Mouse (Mus musculus) midbrain, embryonic 16.5 days (tissue): Measurements from ENCODE around the gene Sgcd. TPM values are rescaled to one million over a fixed set of nuclear protein-coding genes. Genes with fewer than 3 reads are reported as not detected.

Source experiments
- ATAC-seq: fragments of 200-750 bp; cut with Nextera tagmentation; 2 replicates; pipeline ENCODE4 v1.8.0; 2017; ENCODE audit warnings: moderate TSS enrichment
- H3K27ac ChIP-seq: fragments of 300-500 bp; sonication (generic); 2 replicates; pipeline ENCODE4 v1.5.1; 2014; ENCODE audit warnings: mild to moderate bottlenecking, low read length, mixed read lengths
- H3K27me3 ChIP-seq: fragments of 300-500 bp; sonication (generic); 2 replicates; pipeline ENCODE4 v1.6.1; 2014; ENCODE audit warnings: low read depth, low read length, mixed read lengths; ENCODE audit not compliant: control insufficient read depth, insufficient read depth
- H3K36me3 ChIP-seq: fragments of 300-500 bp; sonication (generic); 2 replicates; pipeline ENCODE4 v1.6.1; 2014; ENCODE audit warnings: mild to moderate bottlenecking, low read length, moderate library complexity, mixed read lengths; ENCODE audit not compliant: control insufficient read depth, insufficient read depth
- H3K4me1 ChIP-seq: fragments of 300-500 bp; sonication (generic); 2 replicates; pipeline ENCODE4 v1.6.1; 2014; ENCODE audit warnings: mild to moderate bottlenecking, low read length, mixed read lengths; ENCODE audit not compliant: control insufficient read depth, insufficient read depth
- H3K4me2 ChIP-seq: fragments of 300-500 bp; sonication (generic); 2 replicates; pipeline ENCODE4 v1.6.1; 2014; ENCODE audit warnings: mild to moderate bottlenecking, low read length, mixed read lengths
- H3K4me3 ChIP-seq: fragments of 300-500 bp; sonication (generic); 2 replicates; pipeline ENCODE4 v1.5.1; 2014; ENCODE audit warnings: low read depth, mild to moderate bottlenecking, low read length, moderate library complexity, mixed read lengths
- H3K9ac ChIP-seq: fragments of 300-500 bp; sonication (generic); 2 replicates; pipeline ENCODE4 v1.6.1; 2014; ENCODE audit warnings: low read depth, low read length, mixed read lengths
- H3K9me3 ChIP-seq: fragments of 300-500 bp; sonication (generic); replicated peaks from 2 replicates; pipeline ENCODE4 v1.6.1; 2014; ENCODE audit warnings: mild to moderate bottlenecking, low read length, mixed read lengths; ENCODE audit not compliant: control insufficient read depth, poor library complexity, severe bottlenecking
- WGBS: fragments of 180-500 bp; shearing (Covaris S2); extraction: QIAGEN DNeasy Blood & Tissue Kit; methylation state at CpG from one replicate; pipeline ENCODE4 v1.1.7; 2014; 5-methylcytosine and 5-hydroxymethylcytosine counted together
- polyA plus RNA-seq: library from polyadenylated mRNA; unstranded; fragments of >200 nt; fragmentation: Nextera tagmentation; extraction: Ambion mirVana; gene quantifications from 2 replicates; pipeline ENCODE4 v1.2.1, GENCODE M21; 2015

The Sgcd gene
- polyA plus RNA-seq, 1 experiment from 2014 or later, result 5.6 TPM

- H3K9me3 ChIP-seq, result no peaks in the 10 kb centered on the region
- no peak overlapping the region for H3K27ac ChIP-seq
- H3K4me1 ChIP-seq, result no peaks in the 10 kb centered on the region
- H3K4me2 ChIP-seq, result no peak overlapping the region
- no peaks in the 10 kb centered on the region for H3K36me3 ChIP-seq
- no peak overlapping the region for H3K9ac ChIP-seq
- no peak overlapping the region for H3K4me3 ChIP-seq
- 92% methylated on average over 4 of the region's 4 CpGs for WGBS
- ATAC-seq, result no peak
- no peaks in the 10 kb centered on the region for H3K27me3 ChIP-seq
These were observed 36.4 kb downstream of the Sgcd start for GRCm38 (mm10) chr11:47952366-47952765.

GRCm38 (mm10) chr11:47939795-47940194 lies 49.0 kb downstream of the Sgcd start:
- no peak overlapping the region for H3K4me3 ChIP-seq
- no peaks in the 10 kb centered on the region for H3K27me3 ChIP-seq
- H3K9me3 ChIP-seq, result no peaks in the 10 kb centered on the region
- no peak overlapping the region for H3K27ac ChIP-seq
- H3K9ac ChIP-seq, result no peak overlapping the region
- ATAC-seq, result no peak
- H3K4me2 ChIP-seq, result no peak overlapping the region
- H3K4me1 ChIP-seq, result no peaks in the 10 kb centered on the region
- 68% methylated on average over 2 of the region's 2 CpGs for WGBS
- H3K36me3 ChIP-seq, result no peaks in the 10 kb centered on the region

GRCm38 (mm10) chr11:47917616-47918015 lies 71.2 kb downstream of the Sgcd start:
- Histone ChIP-seq H3K4me3 (no peak overlapping the region), H3K4me2 (no peak overlapping the region), H3K27ac (no peak overlapping the region), H3K36me3 (no peaks in the 10 kb centered on the region), H3K4me1 (no peaks in the 10 kb centered on the region), H3K9ac (no peak overlapping the region), H3K27me3 (no peaks in the 10 kb centered on the region), H3K9me3 (no peaks in the 10 kb centered on the region)
- no peak for ATAC-seq
- 88% methylated on average over 2 of the region's 2 CpGs for WGBS

- H3K27ac ChIP-seq, result no peak overlapping the region
- H3K9me3 ChIP-seq, result no peaks in the 10 kb centered on the region
- ATAC-seq, result no peak
- no peak overlapping the region for H3K4me3 ChIP-seq
- WGBS, result 80% methylated on average over 3 of the region's 3 CpGs
- no peaks in the 10 kb centered on the region for H3K27me3 ChIP-seq
- H3K4me1 ChIP-seq, result no peaks in the 10 kb centered on the region
- no peak overlapping the region for H3K9ac ChIP-seq
- no peak overlapping the region for H3K4me2 ChIP-seq
- H3K36me3 ChIP-seq, result no peaks in the 10 kb centered on the region
These were observed 97.1 kb downstream of the Sgcd start for GRCm38 (mm10) chr11:47891617-47892172.

- no peaks in the 10 kb centered on the region for H3K36me3 ChIP-seq
- H3K27ac ChIP-seq, result no peak overlapping the region
- 57% methylated on average over 2 of the region's 2 CpGs for WGBS
- H3K9ac ChIP-seq, result no peak overlapping the region
- no peak for ATAC-seq
- H3K4me1 ChIP-seq, result no peaks in the 10 kb centered on the region
- H3K9me3 ChIP-seq, result no peaks in the 10 kb centered on the region
- H3K4me3 ChIP-seq, result no peak overlapping the region
- no peak overlapping the region for H3K4me2 ChIP-seq
- H3K27me3 ChIP-seq, result no peaks in the 10 kb centered on the region
These were observed 98.5 kb downstream of the Sgcd start for GRCm38 (mm10) chr11:47890315-47890714.

- no peak overlapping the region for H3K27ac ChIP-seq
- no peak for ATAC-seq
- WGBS, result 53% methylated on average over 3 of the region's 3 CpGs
These were observed 103.5 kb downstream of the Sgcd start for GRCm38 (mm10) chr11:47885310-47885709.

GRCm38 (mm10) chr11:47883545-47883944 lies 105.2 kb downstream of the Sgcd start:
- Histone ChIP-seq H3K36me3 (no peaks in the 10 kb centered on the region), H3K4me3 (no peak overlapping the region), H3K9me3 (no peaks in the 10 kb centered on the region), H3K4me2 (no peak overlapping the region), H3K9ac (no peak overlapping the region), H3K4me1 (no peaks in the 10 kb centered on the region), H3K27me3 (no peaks in the 10 kb centered on the region), H3K27ac (no peak overlapping the region)
- ATAC-seq, result no peak
- 88% methylated on average over 1 of the region's 1 CpGs for WGBS

More at GRCm38 (mm10) chr11:47885310-47885709, 103.5 kb downstream of the Sgcd start:
- Histone ChIP-seq H3K4me2 (no peak overlapping the region), H3K4me1 (no peaks in the 10 kb centered on the region), H3K36me3 (no peaks in the 10 kb centered on the region), H3K4me3 (no peak overlapping the region), H3K9ac (no peak overlapping the region), H3K9me3 (no peaks in the 10 kb centered on the region), H3K27me3 (no peaks in the 10 kb centered on the region)

GRCm38 (mm10) chr11:47876633-47877170 lies 112.1 kb downstream of the Sgcd start:
- no peak overlapping the region for H3K4me3 ChIP-seq
- H3K27ac ChIP-seq, result peak overlapping the region; percentile 32; the same call in 1 of the 2 replicates
- no peak overlapping the region for H3K4me2 ChIP-seq
- no peaks in the 10 kb centered on the region for H3K9me3 ChIP-seq
- no peaks in the 10 kb centered on the region for H3K36me3 ChIP-seq
- H3K27me3 ChIP-seq, result no peaks in the 10 kb centered on the region
- no peak overlapping the region for H3K9ac ChIP-seq
- no peaks in the 10 kb centered on the region; the same call in 1 of the 2 replicates for H3K4me1 ChIP-seq
- WGBS, result 33% methylated on average over 5 of the region's 5 CpGs
- no peak for ATAC-seq

- Histone ChIP-seq H3K4me2 (no peak overlapping the region), H3K36me3 (no peaks in the 10 kb centered on the region), H3K9me3 (no peaks in the 10 kb centered on the region), H3K9ac (no peak overlapping the region), H3K4me3 (no peak overlapping the region), H3K27ac (no peak overlapping the region), H3K27me3 (no peaks in the 10 kb centered on the region), H3K4me1 (no peaks in the 10 kb centered on the region)
- WGBS, result 8% methylated on average over 3 of the region's 3 CpGs
- no peak for ATAC-seq
These were observed 142.9 kb downstream of the Sgcd start for GRCm38 (mm10) chr11:47845894-47846293.
